21 mouse cellular contexts compared by ENCODE assay signal in the genomic region with DNA sequence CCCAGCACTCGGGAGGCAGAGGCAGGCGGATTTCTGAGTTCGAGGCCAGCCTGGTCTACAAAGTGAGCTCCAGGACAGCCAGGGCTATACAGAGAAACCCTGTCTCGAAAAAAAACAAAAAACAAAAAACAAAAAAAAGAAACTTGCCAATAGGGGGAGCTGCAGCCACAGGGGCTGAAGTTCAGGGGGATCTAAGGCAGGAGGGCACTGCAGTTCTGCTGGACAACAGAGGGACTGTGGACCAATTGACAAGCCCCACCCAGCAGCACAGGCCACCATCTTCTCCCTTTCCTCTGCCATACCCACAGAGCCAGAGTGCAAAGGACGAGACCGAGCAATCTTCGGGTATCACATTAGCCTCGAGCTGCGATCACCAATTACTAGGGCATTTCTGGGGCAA. TPM values are rescaled to one million over a fixed set of nuclear protein-coding genes. Genes with fewer than 3 reads are reported as not detected.
DNase-seq lines count a peak whose midpoint lies in the region; ATAC-seq and TF ChIP-seq lines count a peak whose summit lies in the region.
"Not testable (repeated sequence)": the region's sequence is repeated elsewhere in the genome, so short reads cannot be mapped to it uniquely, and the experiment has no call there.
"Had no signal": no experiment of that assay in that cellular context is flagged by ENCODE, and none has a peak within 500 bp of the region (broad histone marks: within the 10 kb centered on the region; RNA-seq: fewer than 3 reads in every experiment).

No protein-coding gene starts in this region.

- peak; percentile 53 for DNase-seq in 3T3-L1 (ENCODE audit: low read depth, low spot score)
- not testable (repeated sequence) for DNase-seq in gastrocnemius, adult 2 months
- peak; percentile 58 for DNase-seq in liver, adult 2 months (ENCODE audit: extremely low read depth, low read depth, low spot score)
- DNase-seq in lung, postnatal 36 days, result peak; percentile 56
- peak; percentile 37 for DNase-seq in retina, postnatal 1 day

- not testable (repeated sequence) for H3K4me3 ChIP-seq in ES-Bruce4 (ENCODE audit: low read depth, low read length); bone marrow macrophage, adult 2 months (ENCODE audit: insufficient read depth, low read length); gastrocnemius, adult 2 months; intestine, embryonic 15.5 days (replicated peaks); liver, adult 2 months (ENCODE audit: insufficient read depth, low read depth, low read length)

- not testable (repeated sequence) for H3K9ac ChIP-seq in ES-Bruce4 (ENCODE audit: low read depth, poor library complexity, severe bottlenecking); intestine, embryonic 15.5 days; liver, adult 2 months (ENCODE audit: low read depth, low read length)

- not testable (repeated sequence) for H3K9me3 ChIP-seq in ES-Bruce4 (replicated peaks; ENCODE audit: control insufficient read depth, insufficient read depth, low read length, poor library complexity, severe bottlenecking); intestine, embryonic 15.5 days

- 82% methylated on average over 9 of the region's 9 CpGs for WGBS in intestine, embryonic 15.5 days
- 24% methylated on average over 9 of the region's 9 CpGs for WGBS in liver, adult 2 months

- H3K79me2 ChIP-seq in liver, adult 2 months (ENCODE audit: control insufficient read depth, insufficient read depth, low read length), result not testable (repeated sequence)

- not testable (repeated sequence) for TF ChIP-seq POLR2A in ES-Bruce4 (IDR thresholded peaks at IDR 0.05; ENCODE audit: insufficient read depth, low read length); bone marrow macrophage, adult 2 months (IDR thresholded peaks at IDR 0.05; ENCODE audit: borderline replicate concordance, low read depth, low read length); liver, adult 2 months (IDR thresholded peaks at IDR 0.05; ENCODE audit: extremely low read depth, insufficient read depth, low read length)

- not testable (repeated sequence) for TF ChIP-seq EP300 in ES-Bruce4 (IDR thresholded peaks at IDR 0.05; ENCODE audit: insufficient read depth, low read depth, low read length)

- H3K27ac ChIP-seq in ES-Bruce4 (ENCODE audit: insufficient read depth, low read length); bone marrow macrophage, adult 2 months (ENCODE audit: insufficient read depth, low read depth, low read length): not testable (repeated sequence)
- peak overlapping the region; percentile 97; the same call in 1 of the 2 replicates for H3K27ac ChIP-seq in gastrocnemius, adult 2 months
- H3K27ac ChIP-seq in intestine, embryonic 15.5 days, result peak overlapping the region; percentile 82
- peak overlapping the region; percentile 0; the same call in 1 of the 2 replicates for H3K27ac ChIP-seq in liver, adult 2 months (replicated peaks; ENCODE audit: insufficient read depth, low read depth, low read length)

- peaks cover 10% of the 10 kb centered on the region for H3K4me1 ChIP-seq in ES-Bruce4 (ENCODE audit: control insufficient read depth, insufficient read depth, low read length)
- H3K4me1 ChIP-seq in bone marrow macrophage, adult 2 months (ENCODE audit: control insufficient read depth, insufficient read depth, low read length), result peaks cover 12% of the 10 kb centered on the region
- peaks cover 47% of the 10 kb centered on the region for H3K4me1 ChIP-seq in intestine, embryonic 15.5 days (replicated peaks)
- H3K4me1 ChIP-seq in liver, adult 2 months (ENCODE audit: control insufficient read depth, insufficient read depth, low read length), result peaks cover 15% of the 10 kb centered on the region

- H3K4me2 ChIP-seq in intestine, embryonic 15.5 days (replicated peaks), result not testable (repeated sequence)

- peak; percentile 63 for TF ChIP-seq CTCF in ES-Bruce4 (IDR thresholded peaks at IDR 0.05; ENCODE audit: low read depth, low read length)
- peak; percentile 68 for TF ChIP-seq CTCF in bone marrow macrophage, adult 2 months (IDR thresholded peaks at IDR 0.05; ENCODE audit: low read depth, low read length)
- peak; percentile 66 for TF ChIP-seq CTCF in gastrocnemius, adult 2 months (IDR thresholded peaks at IDR 0.05)
- TF ChIP-seq CTCF in liver, adult 2 months (IDR thresholded peaks at IDR 0.05; ENCODE audit: low read depth, low read length), result peak; percentile 73

- intact Hi-C loops in gastrocnemius, adult 2 months (cut with DNase I), result loop anchor here (1.0 kb wide), 1 partner anchor 92 kb away; no protein-coding TSS in a partner anchor

- ATAC-seq in intestine, embryonic 15.5 days, result not testable (repeated sequence)

- not testable (repeated sequence) for H3K27me3 ChIP-seq in ES-Bruce4 (ENCODE audit: control insufficient read depth, insufficient read depth, low read length, poor library complexity, severe bottlenecking); intestine, embryonic 15.5 days (replicated peaks); liver, adult 2 months (ENCODE audit: control insufficient read depth, insufficient read depth, low read length)

- not testable (repeated sequence) for H3K36me3 ChIP-seq in ES-Bruce4 (ENCODE audit: control insufficient read depth, insufficient read depth, low read length, poor library complexity, severe bottlenecking); intestine, embryonic 15.5 days; liver, adult 2 months (ENCODE audit: control insufficient read depth, insufficient read depth, low read length)

RNA-seq across cellular contexts. Expression of a gene that starts 11.8 kb away (rescaled TPM):
- 75.7 and 90.3 TPM in 2 replicates for polyA plus RNA-seq in ES-Bruce4 (2011; ENCODE audit: insufficient read depth, insufficient read length, low read depth, missing spikeins)
- 84.8 and 89.6 TPM in 2 replicates for polyA plus RNA-seq in bone marrow macrophage, adult 2 months (2012; ENCODE audit: insufficient read depth, insufficient read length, missing spikeins)
- total RNA-seq in gastrocnemius, adult 2 months (2021), result 1 to 10 TPM; 6.2 to 7.0 TPM
- polyA plus RNA-seq in intestine, embryonic 15.5 days (2015; fragmentation: Nextera tagmentation; extraction: Ambion mirVana), result 43.5 and 45.9 TPM in 2 replicates
- 37.5 and 44.2 TPM in 2 replicates for total RNA-seq in liver, adult 2 months (2014; rRNA removed)
- 27.9 and 43.0 TPM in 2 replicates for polyA plus RNA-seq in liver, adult 2 months (2012; rRNA removed)

RNA-seq across cellular contexts. Expression of a gene that starts 15.0 kb away (rescaled TPM):
- polyA plus RNA-seq in ES-Bruce4 (2011; ENCODE audit: insufficient read depth, insufficient read length, low read depth, missing spikeins), result not detected in 2 replicates
- polyA plus RNA-seq in bone marrow macrophage, adult 2 months (2012; ENCODE audit: insufficient read depth, insufficient read length, missing spikeins), result not detected in 2 replicates
- under 1 TPM; 0.28 to 0.53 TPM for total RNA-seq in gastrocnemius, adult 2 months (2021)
- polyA plus RNA-seq in intestine, embryonic 15.5 days (2015; fragmentation: Nextera tagmentation; extraction: Ambion mirVana), result 0.26 and 0.32 TPM in 2 replicates
- total RNA-seq in liver, adult 2 months (2014; rRNA removed), result not detected in 2 replicates
- polyA plus RNA-seq in liver, adult 2 months (2012; rRNA removed), result 0.16 TPM in 1 of 2 replicates, not detected in the other
- total RNA-seq: heart, postnatal 14 days had no signal
- polyA plus RNA-seq: forebrain, embryonic 13.5 days; hindbrain, embryonic 14.5 days; kidney, embryonic 14.5 days; limb, embryonic 11.5 days; neural tube, embryonic 15.5 days had no signal

RNA-seq across cellular contexts. Expression of a gene that starts 37.4 kb away (rescaled TPM):
- polyA plus RNA-seq in ES-Bruce4 (2011; ENCODE audit: insufficient read depth, insufficient read length, low read depth, missing spikeins), result not detected in 2 replicates
- not detected in 2 replicates for polyA plus RNA-seq in bone marrow macrophage, adult 2 months (2012; ENCODE audit: insufficient read depth, insufficient read length, missing spikeins)
- total RNA-seq in gastrocnemius, adult 2 months (2021), result not detected
- not detected in 2 replicates for polyA plus RNA-seq in intestine, embryonic 15.5 days (2015; fragmentation: Nextera tagmentation; extraction: Ambion mirVana)
- 0.09 TPM in 1 of 2 replicates, not detected in the other for total RNA-seq in liver, adult 2 months (2014; rRNA removed)
- polyA plus RNA-seq in liver, adult 2 months (2012; rRNA removed), result not detected in 2 replicates
- total RNA-seq: adrenal gland, adult 18-20 months; heart, adult 18-20 months; heart, postnatal 14 days; layer of hippocampus, adult 18-20 months; left cerebral cortex, adult 18-20 months; megakaryocyte-erythroid progenitor cell, adult 5-6 weeks had no signal
- polyA plus RNA-seq: embryonic facial prominence, embryonic 15.5 days; forebrain, embryonic 13.5 days; hindbrain, embryonic 14.5 days; kidney, embryonic 14.5 days; liver, embryonic 15.5 days; neural tube, embryonic 15.5 days had no signal

RNA-seq across cellular contexts. Expression of a gene that starts 50.9 kb away (rescaled TPM):
- polyA plus RNA-seq in ES-Bruce4 (2011; ENCODE audit: insufficient read depth, insufficient read length, low read depth, missing spikeins), result 64.8 and 73.2 TPM in 2 replicates
- 20.1 and 20.4 TPM in 2 replicates for polyA plus RNA-seq in bone marrow macrophage, adult 2 months (2012; ENCODE audit: insufficient read depth, insufficient read length, missing spikeins)
- 1 to 10 TPM; 4.1 to 5.2 TPM for total RNA-seq in gastrocnemius, adult 2 months (2021)
- polyA plus RNA-seq in intestine, embryonic 15.5 days (2015; fragmentation: Nextera tagmentation; extraction: Ambion mirVana), result 30.9 and 35.4 TPM in 2 replicates
- total RNA-seq in liver, adult 2 months (2014; rRNA removed), result 4.9 and 5.4 TPM in 2 replicates
- 1.2 and 1.7 TPM in 2 replicates for polyA plus RNA-seq in liver, adult 2 months (2012; rRNA removed)
